Mouse (Mus musculus) kidney, postnatal 0 days (tissue): ENCODE measurements around the gene Ptpra. TPM values are rescaled to one million over a fixed set of nuclear protein-coding genes. Genes with fewer than 3 reads are reported as not detected.
A peak's percentile ranks its signal among the peaks of the same experiment; 100 is the strongest.

Experiments
- ATAC-seq: fragments of 200-750 bp; cut with Nextera tagmentation; replicated peaks from 2 replicates; pipeline ENCODE4 v1.8.0; 2017; ENCODE audit warnings: low read depth, moderate number of reproducible peaks, moderate TSS enrichment, moderate library complexity; ENCODE audit not compliant: low FRiP score
- DNase-seq: peaks from one replicate; pipeline ENCODE4 v3.0.0-alpha.2; 2016; ENCODE audit warnings: low spot score
- H3K27ac ChIP-seq: fragments of 300-500 bp; sonication (generic); 2 replicates; pipeline ENCODE4 v1.5.1; 2014; ENCODE audit warnings: mild to moderate bottlenecking
- H3K27me3 ChIP-seq: fragments of 300-500 bp; sonication (generic); 2 replicates; pipeline ENCODE4 v1.6.1; 2014; ENCODE audit warnings: low read length, mixed read lengths; ENCODE audit not compliant: insufficient read depth
- H3K36me3 ChIP-seq: fragments of 300-500 bp; sonication (generic); 2 replicates; pipeline ENCODE4 v1.6.1; 2014; ENCODE audit warnings: low read length, mixed read lengths; ENCODE audit not compliant: insufficient read depth
- H3K4me1 ChIP-seq: fragments of 300-500 bp; sonication (generic); replicated peaks from 2 replicates; pipeline ENCODE4 v1.6.1; 2014; ENCODE audit warnings: antibody characterized with exemption, low read length, mixed read lengths; ENCODE audit not compliant: insufficient read depth
- H3K4me2 ChIP-seq: fragments of 300-500 bp; sonication (generic); 2 replicates; pipeline ENCODE4 v1.6.1; 2014; ENCODE audit warnings: mild to moderate bottlenecking, low read length, moderate library complexity, mixed read lengths
- H3K4me3 ChIP-seq: fragments of 300-500 bp; sonication (generic); replicated peaks from 2 replicates; pipeline ENCODE4 v1.5.1; 2014; ENCODE audit warnings: low read depth, low read length
- H3K9ac ChIP-seq: fragments of 300-500 bp; sonication (generic); 2 replicates; pipeline ENCODE4 v1.6.1; 2014; ENCODE audit warnings: low read depth, low read length
- H3K9me3 ChIP-seq: fragments of 300-500 bp; sonication (generic); replicated peaks from 2 replicates; pipeline ENCODE4 v1.6.1; 2016; ENCODE audit warnings: low read length, inconsistent platforms, mixed read lengths
- CTCF ChIP-seq: IDR thresholded peaks from 2 replicates; pipeline ENCODE4 v1.5.1; 2016; ENCODE audit warnings: antibody characterized with exemption, low read depth, mild to moderate bottlenecking, moderate library complexity
- WGBS: fragments of 180-500 bp; shearing (Covaris S2); extraction: QIAGEN DNeasy Blood & Tissue Kit; methylation state at CpG from one replicate; pipeline ENCODE4 v1.1.7; 2014; 5-methylcytosine and 5-hydroxymethylcytosine counted together
- polyA plus RNA-seq: library from polyadenylated mRNA; unstranded; fragments of >200 nt; fragmentation: Nextera tagmentation; extraction: Ambion mirVana; gene quantifications from 2 replicates; pipeline ENCODE4 v1.2.1, GENCODE M21; 2015

Ptpra gene
- polyA plus RNA-seq, 1 experiment from 2014 or later, result 80.3 TPM

GRCm38 (mm10) chr2:130461287-130462071 is 11.4 kb downstream of the Ptpra start:
- ATAC-seq, result no peak
- Histone ChIP-seq H3K36me3 (no peaks in the 10 kb centered on the region), H3K27ac (no peak overlapping the region), H3K9ac (no peak overlapping the region), H3K4me1 (no peaks in the 10 kb centered on the region), H3K9me3 (no peaks in the 10 kb centered on the region), H3K4me3 (no peak overlapping the region), H3K27me3 (no peaks in the 10 kb centered on the region), H3K4me2 (no peak overlapping the region)
- TF ChIP-seq CTCF, result no peak
- 50% methylated on average over 15 of the region's 15 CpGs for WGBS
- DNase-seq, result peak; percentile 35

DNA sequence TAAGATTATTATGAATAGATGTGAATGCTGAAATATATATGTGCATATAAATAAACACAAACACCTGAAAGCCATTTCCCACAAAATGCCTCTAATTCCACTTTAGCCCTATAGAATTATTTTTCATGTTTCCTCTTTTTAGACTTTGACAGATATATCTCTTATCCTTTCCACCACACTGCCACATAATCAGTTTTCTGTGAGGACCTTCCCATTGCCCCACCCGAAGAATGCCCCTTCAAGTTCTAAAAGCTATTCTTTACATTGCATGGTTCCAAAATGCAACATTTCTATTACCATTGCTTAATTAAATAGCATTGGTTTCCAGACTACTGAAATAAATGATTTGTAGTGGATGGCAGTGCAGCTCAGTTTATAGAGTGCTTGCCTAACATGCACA is 16.4 kb downstream of the Ptpra start:
- Histone ChIP-seq H3K9ac (no peak overlapping the region), H3K4me1 (no peaks in the 10 kb centered on the region), H3K4me3 (no peak overlapping the region), H3K9me3 (no peaks in the 10 kb centered on the region), H3K4me2 (no peak overlapping the region), H3K27ac (no peak overlapping the region), H3K27me3 (no peaks in the 10 kb centered on the region), H3K36me3 (no peaks in the 10 kb centered on the region)
- no peak for DNase-seq
- 93% methylated on average over 1 of the region's 1 CpGs for WGBS
- no peak for ATAC-seq
- no peak for TF ChIP-seq CTCF

- WGBS, result 72% methylated on average over 4 of the region's 4 CpGs
Measured at GRCm38 (mm10) chr2:130469366-130469765, 19.3 kb downstream of the Ptpra start.

GRCm38 (mm10) chr2:130469935-130470334 is 19.9 kb downstream of the Ptpra start:
- Histone ChIP-seq H3K4me2 (no peak overlapping the region), H3K9me3 (no peaks in the 10 kb centered on the region), H3K27ac (no peak overlapping the region), H3K36me3 (no peaks in the 10 kb centered on the region), H3K27me3 (no peaks in the 10 kb centered on the region), H3K9ac (no peak overlapping the region), H3K4me3 (no peak overlapping the region), H3K4me1 (no peaks in the 10 kb centered on the region)
- ATAC-seq, result no peak
- WGBS, result 92% methylated on average over 2 of the region's 2 CpGs
- no peak for TF ChIP-seq CTCF
- DNase-seq, result no peak

More at GRCm38 (mm10) chr2:130469366-130469765, 19.3 kb downstream of the Ptpra start:
- no peaks in the 10 kb centered on the region for H3K4me1 ChIP-seq
- no peak overlapping the region for H3K27ac ChIP-seq
- H3K4me3 ChIP-seq, result no peak overlapping the region
- H3K27me3 ChIP-seq, result no peaks in the 10 kb centered on the region
- H3K9me3 ChIP-seq, result no peaks in the 10 kb centered on the region
- H3K4me2 ChIP-seq, result no peak overlapping the region
- TF ChIP-seq CTCF, result no peak
- no peak for ATAC-seq
- DNase-seq, result no peak
- H3K36me3 ChIP-seq, result no peaks in the 10 kb centered on the region
- no peak overlapping the region for H3K9ac ChIP-seq

DNA sequence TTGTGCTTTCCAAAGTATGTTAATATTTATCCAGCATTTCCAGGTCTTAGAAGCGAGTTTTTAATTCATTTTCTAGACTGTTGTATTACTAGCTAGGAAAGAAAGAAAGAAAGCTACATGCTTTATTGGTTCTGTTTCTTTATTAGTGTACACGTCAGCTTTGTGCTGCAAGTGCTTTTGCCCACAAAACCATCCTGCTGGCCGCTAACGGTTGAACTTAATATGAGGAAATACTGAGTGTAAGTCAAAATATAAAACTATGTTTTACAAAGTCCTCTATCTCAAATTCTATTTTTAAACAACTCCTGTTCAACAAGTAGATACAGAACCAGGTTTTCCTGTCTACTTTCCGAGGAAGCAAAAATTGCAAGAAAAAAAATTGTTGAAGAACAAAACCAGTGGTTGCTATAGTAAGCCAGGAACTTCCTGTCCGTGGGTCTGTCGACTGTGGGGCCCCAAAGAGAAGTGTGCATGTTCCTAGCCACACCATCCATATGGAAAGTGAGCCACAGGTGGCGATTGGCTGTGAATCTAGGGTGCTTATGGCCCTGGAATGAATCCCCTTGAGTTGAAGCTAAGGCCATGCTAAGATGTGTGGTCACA is 22.9 kb downstream of the Ptpra start:
- ATAC-seq (no peak), DNase-seq (no peak)
- 68% methylated on average over 8 of the region's 8 CpGs for WGBS
- Histone ChIP-seq H3K9ac (no peak overlapping the region), H3K4me3 (no peak overlapping the region), H3K9me3 (no peaks in the 10 kb centered on the region; the same call in 1 of the 2 replicates), H3K4me2 (no peak overlapping the region), H3K36me3 (no peaks in the 10 kb centered on the region), H3K27me3 (no peaks in the 10 kb centered on the region), H3K4me1 (no peaks in the 10 kb centered on the region), H3K27ac (no peak overlapping the region)
- no peak for TF ChIP-seq CTCF

GRCm38 (mm10) chr2:130475764-130476163 is 25.7 kb downstream of the Ptpra start:
- Histone ChIP-seq H3K27ac (no peak overlapping the region), H3K4me1 (no peaks in the 10 kb centered on the region), H3K9ac (no peak overlapping the region), H3K4me2 (no peak overlapping the region), H3K9me3 (no peaks in the 10 kb centered on the region; the same call in 1 of the 2 replicates), H3K36me3 (0 out of 2 replicates have a peak, but pooled peaks cover 4% of the 10 kb centered on the region), H3K27me3 (no peaks in the 10 kb centered on the region), H3K4me3 (no peak overlapping the region)
- WGBS, result 93% methylated on average over 11 of the region's 11 CpGs
- DNase-seq (no peak), ATAC-seq (no peak)
- no peak for TF ChIP-seq CTCF
